Mouse (Mus musculus) right cerebral cortex, postnatal 4 days (tissue): ENCODE measurements around the gene Impdh2.
"Not testable (repeated sequence)": the region's sequence is repeated elsewhere in the genome, so short reads cannot be mapped to it uniquely, and the experiment has no call there.

ENCODE experiments used
- DNase-seq: peaks from one replicate; pipeline ENCODE4 v3.0.0-alpha.2; 2022

The Impdh2 gene

DNA sequence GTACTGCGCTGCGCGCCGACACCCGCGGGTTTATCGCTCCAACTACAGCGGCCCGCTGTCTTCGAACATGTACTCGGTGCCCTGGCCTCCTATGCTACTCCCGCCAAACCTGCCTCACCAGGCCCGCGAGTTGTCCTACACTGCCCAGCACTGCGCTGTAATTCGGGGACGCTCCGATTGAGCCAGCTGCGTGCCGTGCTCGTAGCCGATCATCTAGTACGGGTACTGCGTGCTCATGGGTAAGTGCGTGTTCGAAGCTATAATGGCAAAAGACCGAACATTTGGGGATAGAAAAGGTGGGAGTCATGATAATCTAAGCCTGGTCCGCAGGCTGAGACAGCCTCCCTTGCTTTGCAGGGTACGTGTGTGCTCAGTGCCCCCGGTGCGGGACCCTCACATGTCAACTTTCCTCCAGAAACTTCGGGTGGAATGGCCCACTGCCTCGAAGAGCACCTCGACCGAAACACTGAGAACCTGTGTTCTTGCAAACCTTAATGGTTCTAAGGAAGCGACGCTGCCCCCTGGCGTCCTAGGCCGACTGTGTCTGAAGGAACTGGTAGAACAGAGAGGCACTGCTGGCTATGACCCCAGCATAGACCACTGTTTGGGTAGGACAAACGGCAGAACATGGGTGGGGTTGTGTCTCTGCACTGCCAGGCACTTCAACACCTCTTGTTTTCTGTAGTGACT lies 10.3 kb downstream of the Impdh2 start:
- DNase-seq: peak; percentile 86

- DNase-seq: no peak
Observed at GRCm38 (mm10) chr9:108571401-108571973, 11.4 kb downstream of the Impdh2 start.

GRCm38 (mm10) chr9:108572321-108572720 lies 12.2 kb downstream of the Impdh2 start:
- no peak for DNase-seq

DNA sequence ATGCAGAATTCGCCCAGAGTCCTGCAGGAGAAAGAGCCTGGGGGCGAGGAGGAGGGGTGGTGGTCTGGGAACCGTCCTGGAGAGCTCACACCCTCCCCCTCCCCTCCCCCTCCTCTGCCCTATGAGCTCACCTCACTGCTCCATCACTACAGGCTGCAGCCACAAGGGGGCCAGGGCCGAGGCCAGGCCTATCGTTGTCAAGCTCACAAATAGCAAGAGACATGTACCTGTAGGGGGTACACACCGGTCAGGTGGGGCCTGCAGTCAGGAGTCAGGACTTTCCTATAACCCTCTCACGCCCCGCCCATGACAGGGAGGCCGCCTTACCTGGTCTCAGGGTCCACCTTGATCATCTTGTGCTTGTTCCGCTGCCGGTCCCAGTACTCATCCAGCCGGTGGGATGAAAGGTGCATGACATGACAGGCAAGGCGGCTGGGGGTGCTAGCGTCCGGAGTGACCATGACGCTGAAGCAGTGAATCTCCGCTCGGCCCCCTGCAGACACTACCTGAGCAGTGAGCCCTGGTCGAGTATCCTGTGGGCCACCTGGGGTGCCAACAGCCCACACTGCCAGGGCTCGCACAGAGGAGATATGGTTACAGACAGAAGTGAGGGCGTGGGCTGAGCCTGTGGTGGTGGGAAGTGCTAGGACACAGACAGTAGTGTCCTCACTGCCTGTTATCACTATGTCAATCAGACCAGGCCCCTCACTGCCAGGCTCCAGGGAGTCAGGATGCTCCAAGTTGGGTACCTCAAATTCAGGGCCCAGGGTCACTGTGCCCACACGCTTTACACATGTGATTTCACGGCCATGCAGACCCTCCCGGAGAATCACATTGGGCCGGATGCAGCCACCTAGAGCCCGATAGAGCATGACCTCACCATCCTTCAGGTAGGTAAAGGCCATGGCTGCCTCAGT lies 13.9 kb downstream of the Impdh2 start:
- peak; percentile 65 for DNase-seq

DNA sequence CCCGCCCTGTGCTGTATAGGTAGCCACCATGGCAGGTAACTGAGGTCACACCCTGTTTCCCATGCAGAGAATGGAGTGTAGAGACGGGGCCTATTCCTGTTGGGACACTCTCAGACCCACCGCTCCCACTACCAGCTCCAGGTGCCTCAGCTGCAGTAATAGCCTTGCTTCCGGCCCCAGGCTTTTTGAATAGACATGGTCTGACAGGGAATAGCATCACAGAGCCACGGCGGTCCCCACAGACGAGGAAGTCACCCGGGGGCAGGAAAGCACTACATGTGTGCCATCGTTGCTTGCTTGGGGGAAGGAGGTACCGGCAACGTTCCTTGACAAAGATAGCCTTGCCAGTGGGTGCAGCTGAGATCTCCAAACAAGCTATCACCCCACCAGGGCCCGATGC lies 14.8 kb downstream of the Impdh2 start:
- no peak for DNase-seq

DNA sequence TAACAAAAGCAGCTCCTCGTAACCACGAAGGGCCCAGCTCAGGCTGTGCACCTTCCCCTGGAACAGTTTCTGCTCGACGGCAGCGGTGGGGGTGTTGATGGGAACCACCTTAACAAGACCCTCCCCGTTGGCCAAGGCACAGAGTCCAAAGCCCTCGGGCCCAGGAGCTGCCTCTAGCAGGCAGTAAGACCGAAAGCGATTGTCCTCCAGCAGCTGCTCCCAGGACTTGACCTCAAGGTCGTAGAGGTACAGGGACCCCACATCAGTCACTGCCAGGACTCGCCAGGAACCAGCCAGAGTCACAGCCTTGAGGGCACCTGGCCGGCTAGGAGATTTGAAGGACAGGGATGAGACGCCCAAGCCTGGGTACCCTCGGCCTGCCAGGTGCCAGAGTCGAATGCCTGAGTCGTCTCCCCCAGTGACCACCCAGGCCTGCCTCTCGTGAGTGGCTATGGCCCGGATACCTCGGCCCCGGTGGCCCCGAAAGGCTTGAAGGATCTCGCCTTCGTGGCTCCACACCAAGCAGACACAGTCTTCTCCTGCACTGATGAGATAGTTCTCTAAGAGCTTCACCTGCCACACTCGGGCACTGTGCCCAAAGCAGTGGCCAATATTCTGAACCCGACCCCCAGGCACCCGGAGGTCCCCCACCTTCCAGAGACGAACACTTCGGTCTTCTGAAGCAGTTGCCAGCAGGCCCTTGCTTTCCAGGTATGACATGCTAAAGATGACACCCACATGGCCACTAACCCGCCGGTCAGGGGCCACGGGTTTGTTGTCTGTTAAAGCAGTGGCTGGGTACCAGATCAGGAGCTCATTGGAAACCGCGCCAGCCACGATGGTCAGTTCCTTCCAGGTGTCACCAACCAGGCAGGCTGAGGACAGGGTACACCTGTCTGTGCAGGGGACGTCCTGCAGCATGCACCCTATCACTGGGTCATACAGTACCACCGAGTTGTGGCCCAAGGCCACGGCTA lies 15.5 kb downstream of the Impdh2 start:
- no peak for DNase-seq

- DNase-seq: no peak
Observed at GRCm38 (mm10) chr9:108577025-108577424, 16.9 kb downstream of the Impdh2 start.

DNA sequence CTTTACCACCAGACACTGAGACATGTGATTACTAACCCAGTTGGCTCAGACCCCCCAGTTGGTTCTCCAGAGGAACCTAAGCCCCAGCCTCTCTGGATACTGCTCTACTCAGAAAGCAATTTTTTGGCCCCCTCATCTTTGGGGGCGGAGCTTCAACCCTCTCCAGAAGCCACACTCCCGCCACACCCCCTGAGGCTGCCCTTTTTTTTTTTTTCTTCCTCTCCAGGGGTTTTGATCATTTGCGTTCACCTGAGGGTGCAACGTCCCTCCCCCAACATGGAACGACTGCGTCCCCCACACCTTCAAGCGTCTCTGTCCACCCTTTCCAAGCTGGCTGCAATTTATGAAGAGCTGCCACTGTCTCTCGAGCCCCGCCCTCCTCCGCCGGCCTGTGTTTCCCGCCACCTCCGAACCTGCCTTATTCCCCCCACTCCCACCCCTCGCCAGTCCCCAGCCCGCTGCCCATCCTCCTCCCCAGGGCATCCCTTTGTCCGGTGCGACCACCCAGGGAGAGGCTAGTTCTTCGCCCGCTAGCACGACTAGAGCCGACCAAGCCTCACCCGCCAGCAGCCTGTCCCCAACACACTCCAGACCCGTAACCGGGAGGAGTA lies 18.0 kb downstream of the Impdh2 start:
- DNase-seq: peak; percentile 53

GRCm38 (mm10) chr9:108578545-108579343 lies 18.7 kb downstream of the Impdh2 start, which contains the start of gene Wdr6:
Gene Wdr6 (minus strand): TSS chr9:108578739.
- peak; percentile 90 for DNase-seq

DNA sequence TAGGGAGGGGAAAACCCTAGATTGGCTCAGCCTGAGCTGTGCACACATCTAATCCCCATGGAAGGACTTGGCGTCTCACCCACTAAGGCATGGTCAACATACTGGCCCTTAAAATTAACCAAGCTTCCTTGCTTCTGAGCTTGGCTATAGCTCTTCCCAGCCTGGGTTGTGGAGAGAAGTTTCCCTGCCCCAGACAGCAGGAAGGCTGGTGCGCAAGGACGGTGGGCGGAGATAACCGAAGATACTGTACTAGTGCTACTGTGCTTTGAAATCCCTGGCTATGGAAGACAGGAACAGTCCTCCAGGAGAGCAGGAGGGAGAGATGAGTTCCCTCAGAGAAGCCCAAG lies 19.2 kb downstream of the Impdh2 start:
- no peak for DNase-seq

DNA sequence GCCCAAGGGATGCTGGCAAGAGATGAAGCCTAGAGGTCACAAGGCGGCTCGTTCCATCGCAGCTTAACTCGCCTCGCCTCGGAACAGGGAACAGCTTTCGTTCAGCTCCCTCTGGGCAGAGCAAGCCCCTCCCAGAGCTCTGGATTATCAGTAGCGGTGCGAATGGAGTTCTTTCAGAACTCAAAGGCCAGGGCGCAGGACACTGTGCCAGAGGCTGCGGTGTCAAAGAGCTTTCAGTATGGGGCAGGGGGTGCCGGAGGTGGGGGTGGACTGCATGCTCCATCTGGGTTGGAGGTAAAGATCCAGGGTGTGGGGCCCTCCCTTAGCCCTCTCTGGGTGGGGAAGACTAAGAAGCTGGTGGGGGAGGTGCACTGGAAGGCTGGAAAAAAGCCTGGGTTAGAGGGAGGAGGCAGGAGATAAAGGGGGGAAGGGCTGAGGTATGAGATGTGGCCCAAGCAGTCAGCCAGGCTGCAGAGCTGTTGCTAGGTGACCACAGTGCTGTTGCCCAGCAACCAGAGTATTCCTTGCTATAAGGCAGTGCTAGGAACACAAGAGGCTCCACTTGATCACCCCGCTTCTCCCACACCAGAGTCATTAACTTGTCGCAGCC lies 27.6 kb downstream of the Impdh2 start:
- DNase-seq: peak; percentile 74

- DNase-seq: no peak
Observed at GRCm38 (mm10) chr9:108589229-108589628, 29.1 kb downstream of the Impdh2 start.

DNA sequence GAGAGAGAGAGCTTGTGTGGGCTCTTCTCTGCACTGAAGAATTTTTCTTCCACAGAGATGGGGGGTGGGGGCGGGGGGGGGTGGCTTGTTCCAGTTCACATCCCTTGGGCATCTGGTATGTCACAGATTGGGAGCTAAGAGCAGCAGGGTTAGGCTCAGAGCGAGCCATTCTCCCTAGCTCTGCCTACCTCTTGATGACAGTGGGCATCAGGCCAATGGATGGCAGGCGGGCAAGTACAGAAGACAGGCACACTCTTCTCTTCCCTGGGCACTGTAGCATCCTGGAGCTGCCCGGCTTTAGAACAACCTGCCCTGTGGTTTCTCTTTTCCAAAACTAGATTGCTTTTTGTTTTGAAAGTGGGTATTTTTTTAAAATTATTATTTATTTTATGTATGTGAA lies 31.4 kb downstream of the Impdh2 start:
- DNase-seq: no peak

- no peak for DNase-seq
Observed at GRCm38 (mm10) chr9:108594354-108594753, 34.3 kb downstream of the Impdh2 start.

DNA sequence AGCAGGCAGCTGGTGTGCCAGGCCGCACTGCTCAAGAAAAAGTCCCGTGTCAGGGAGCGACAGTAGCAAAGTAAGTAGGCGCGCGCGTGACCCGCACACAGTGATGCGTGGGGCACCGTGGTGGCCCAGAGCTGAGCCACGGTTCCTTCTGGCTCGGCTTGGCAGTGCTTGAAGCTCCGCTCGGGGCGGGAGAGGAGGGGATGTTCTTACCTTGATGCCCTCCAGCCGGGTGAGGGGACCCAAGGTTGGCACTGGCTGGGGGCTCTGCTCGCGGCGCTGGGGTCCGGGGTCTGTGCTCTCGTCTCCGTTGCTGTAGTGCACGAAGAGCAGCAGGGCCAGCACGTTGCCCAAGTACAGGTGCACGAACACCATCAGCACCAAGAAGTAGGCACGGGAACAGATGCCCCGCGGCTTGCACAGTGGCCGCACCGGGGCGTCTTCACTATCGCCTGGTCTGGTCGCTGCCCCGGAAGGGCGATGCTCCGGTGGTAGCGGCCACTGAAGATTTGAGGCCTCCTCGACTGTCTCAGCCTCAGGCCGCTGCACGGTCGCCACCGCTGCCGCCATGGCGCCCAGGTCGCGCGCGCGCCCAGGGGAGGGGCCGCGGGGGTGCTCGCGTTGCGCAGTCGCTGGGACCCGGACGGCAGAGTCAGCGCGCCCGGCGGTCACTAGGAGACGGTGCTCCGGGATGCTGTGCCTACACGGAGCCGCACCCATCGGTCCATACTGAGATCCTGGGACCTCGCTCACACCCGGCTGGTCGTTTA lies 37.1 kb downstream of the Impdh2 start, which contains the start of gene P4htm:
Gene P4htm, minus strand, starts transcription at position 670 of the 767 bp plus-strand sequence.
- peak; percentile 75 for DNase-seq

DNA sequence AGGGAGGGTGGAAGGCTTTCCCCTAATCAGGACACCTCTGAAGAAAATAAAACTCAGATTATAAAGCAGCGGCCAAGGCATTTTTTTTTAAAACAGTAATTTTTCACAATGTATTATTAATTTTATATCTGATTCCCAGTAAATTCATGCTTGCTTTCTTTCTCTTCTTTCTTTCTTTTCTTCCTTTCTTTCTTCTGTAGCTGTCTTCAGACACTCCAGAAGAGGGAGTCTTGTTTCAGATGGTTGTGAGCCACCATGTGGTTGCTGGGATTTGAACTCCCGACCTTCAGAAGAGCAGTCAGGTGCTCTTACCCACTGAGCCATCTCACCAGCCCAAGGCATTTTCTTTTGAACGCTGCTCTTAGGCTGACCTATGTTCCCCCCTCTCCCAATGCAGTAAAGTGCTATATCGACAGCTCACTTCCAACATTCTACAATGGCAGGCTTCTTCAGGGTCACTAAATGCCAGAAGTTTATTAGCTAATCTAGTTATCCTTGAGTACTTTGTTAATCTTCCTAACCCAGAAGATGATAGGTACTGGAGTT lies 39.0 kb downstream of the Impdh2 start:
- DNase-seq: no peak

GRCm38 (mm10) chr9:108600011-108600410 lies 39.9 kb downstream of the Impdh2 start:
- DNase-seq: no peak

DNA sequence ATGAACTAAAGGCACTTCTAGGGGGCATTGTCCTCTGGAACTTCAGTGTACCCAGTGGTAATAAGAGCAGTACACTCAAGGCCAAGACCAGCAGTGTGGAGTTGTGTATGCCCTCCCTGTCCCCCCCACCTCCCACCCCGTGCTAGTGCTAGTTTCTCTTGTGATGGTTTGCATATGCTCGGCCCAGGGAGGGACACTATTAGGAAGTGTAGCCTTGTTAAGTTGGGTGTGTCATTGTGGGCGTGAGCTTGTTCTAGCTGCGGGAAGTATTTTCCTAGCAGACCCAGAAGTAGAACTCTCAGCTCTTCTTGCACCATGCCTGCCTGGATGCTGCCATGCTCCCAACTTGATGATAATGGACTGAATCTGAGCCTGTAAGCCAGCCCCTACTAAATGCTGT lies 41.9 kb downstream of the Impdh2 start:
- DNase-seq: no peak

- DNase-seq: not testable (repeated sequence)
Observed at GRCm38 (mm10) chr9:108607929-108608328, 47.8 kb downstream of the Impdh2 start.

GRCm38 (mm10) chr9:108608889-108609288 lies 48.8 kb downstream of the Impdh2 start:
- no peak for DNase-seq
